Mouse (Mus musculus): ENCODE measurements around the gene Aagab.
A peak's percentile ranks its signal among the peaks of the same experiment; 100 is the strongest.

Aagab gene

GRCm38 (mm10) chr9:63602043-63602939, at the start of gene Aagab, which contains the start of gene Iqch:
TSS of gene Aagab (plus strand) at chr9:63602660.
TSS of gene Iqch (minus strand) at chr9:63602493.
- DNase-seq (ENCODE audit: low spot score) = peak; percentile 96

GRCm38 (mm10) chr9:63553628-63554027, 48.8 kb upstream of the Aagab start:
- no peak for DNase-seq (ENCODE audit: low spot score)

DNA sequence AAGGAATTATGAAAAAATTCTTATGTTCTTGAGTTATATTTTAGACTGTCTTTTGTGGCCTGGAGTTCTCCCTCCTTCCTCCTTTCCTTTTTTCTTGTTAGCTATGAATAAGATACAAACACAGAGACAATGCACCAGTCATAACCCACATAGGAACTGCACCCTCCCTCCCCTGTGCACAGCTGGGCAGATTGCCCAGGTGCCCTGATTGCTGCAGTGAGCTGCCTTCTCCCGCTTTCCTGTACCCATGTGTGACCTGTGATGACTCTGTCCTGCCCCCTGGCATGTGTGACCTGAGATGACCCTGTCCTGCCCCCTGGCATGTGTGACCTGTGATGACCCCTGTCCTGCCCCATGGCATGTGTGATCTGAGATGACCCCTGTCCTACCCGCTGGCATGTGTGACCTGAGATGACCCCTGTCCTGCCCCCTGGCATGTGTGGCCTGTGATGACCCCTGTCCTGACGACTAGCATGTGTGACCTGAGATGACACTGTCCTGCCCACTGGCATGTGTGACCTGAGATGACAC, 46.9 kb upstream of the Aagab start:
- DNase-seq (ENCODE audit: low spot score) = no peak

DNA sequence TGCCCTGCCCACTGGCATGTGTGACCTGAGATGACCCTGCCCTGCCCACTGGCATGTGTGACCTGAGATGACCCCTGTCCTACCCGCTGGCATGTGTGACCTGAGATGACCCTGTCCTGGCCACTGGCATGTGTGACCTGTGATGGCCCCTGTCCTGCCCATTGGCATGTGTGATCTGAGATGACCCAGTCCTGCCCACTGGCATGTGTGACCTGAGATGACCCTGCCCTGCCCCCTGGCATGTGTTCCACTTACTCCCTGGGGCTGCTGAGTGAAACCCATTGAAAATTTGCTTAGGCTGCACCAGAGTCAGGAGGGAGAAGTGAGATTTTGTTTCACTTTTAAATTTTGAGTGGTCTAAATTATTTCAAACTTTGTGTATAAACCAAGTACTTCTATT, 46.1 kb upstream of the Aagab start:
- no peak for DNase-seq (ENCODE audit: low spot score)

DNA sequence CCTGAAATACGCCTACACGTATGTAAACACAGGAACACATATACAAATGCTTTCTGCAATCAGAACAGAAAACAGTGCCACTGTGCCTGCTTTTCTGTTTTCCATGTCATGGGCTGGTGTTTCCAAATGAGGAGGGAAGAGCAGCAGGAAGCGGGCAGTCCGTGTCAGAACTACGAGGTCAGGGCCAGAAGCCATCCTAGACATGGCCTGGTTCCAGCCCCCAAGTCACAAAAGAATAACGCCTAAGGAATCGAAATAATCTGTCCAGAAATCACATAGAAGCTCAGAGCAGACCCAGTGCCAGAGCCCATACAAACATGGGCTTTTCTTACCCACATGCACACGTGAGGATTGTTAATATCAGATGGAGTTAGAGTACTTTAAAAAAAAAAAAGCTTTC, 45.5 kb upstream of the Aagab start:
- no peak for DNase-seq (ENCODE audit: low spot score)

- DNase-seq (ENCODE audit: low spot score) = no peak
Measured at GRCm38 (mm10) chr9:63561931-63562330, 40.5 kb upstream of the Aagab start.

DNA sequence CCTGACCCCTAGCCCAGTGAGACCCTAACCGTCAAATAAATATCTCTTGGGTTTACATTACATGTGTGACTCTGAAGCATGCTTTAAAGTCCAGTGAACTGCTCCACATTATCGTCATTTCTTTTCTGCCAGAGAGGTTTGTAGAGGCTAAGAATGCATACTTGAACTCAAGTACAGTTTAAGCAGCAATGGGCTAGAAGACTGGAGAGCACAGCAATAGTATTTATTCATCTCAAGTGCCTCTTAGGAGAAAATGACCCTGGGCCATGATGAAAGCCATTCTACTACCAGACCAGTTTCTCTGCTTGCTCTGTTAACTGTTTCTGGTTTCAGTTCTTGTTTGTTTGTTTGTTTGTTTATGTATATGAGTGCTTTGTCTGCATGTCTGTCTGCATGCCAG, 39.0 kb upstream of the Aagab start:
- DNase-seq (ENCODE audit: low spot score) = no peak

DNA sequence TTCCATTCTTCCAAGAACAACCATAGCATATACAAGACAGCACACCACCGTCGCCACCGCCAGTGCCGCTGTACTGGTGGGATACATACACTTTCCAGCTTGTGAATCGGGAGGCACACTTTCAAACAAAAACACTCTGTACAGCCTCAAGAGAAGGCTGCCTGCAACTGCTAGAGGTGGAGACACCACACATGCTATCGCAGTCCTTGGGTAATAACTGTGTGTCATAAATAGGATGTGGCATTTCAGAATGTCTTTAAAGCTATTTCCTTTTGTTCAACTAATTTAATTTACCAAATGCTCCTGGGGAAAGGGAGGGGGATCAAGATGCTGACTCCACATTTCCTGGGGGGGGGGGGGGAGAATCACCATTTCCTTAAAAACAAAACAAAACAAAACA, 34.1 kb upstream of the Aagab start:
- no peak for DNase-seq (ENCODE audit: low spot score)

DNA sequence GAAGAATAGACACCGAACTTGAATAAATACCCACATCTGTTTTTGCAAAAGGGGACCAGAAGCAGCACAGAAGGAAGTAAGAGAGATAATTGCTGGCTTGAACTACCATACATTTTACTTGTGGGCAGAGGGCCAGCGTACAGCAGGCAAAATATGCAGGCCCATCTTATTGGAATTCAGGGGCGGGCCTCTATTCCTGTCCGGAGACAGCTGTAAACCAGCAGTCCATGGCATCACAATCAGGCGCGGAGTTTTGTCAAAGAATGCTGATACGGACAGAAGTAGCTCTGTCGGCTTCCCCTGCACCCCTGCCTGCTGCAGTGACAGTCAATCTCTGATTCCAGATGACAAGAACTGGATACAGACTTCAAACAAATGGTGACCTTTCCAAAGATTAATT, 33.7 kb upstream of the Aagab start:
- peak; percentile 14 for DNase-seq (ENCODE audit: low spot score)

DNA sequence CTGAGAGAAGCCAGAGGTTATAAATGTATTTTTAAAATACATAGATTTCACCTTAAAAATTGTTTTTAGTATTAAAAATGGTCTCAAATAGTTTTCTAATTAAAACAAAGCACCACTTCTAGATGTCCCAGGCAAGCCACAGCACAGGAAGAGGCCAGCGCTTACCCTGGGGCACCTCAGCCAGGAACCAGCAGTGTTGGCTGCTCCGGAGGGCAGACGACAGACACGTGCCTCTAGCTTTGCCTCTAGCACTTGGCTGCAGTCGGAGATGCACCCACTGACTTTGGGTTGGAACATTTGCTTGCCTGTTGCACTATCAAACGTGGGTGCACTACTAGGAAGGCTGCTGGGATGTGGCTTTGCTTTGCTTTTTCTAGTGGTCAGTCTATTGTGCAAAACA, 30.6 kb upstream of the Aagab start:
- DNase-seq (ENCODE audit: low spot score) = no peak

- DNase-seq (ENCODE audit: low spot score) = no peak
Measured at GRCm38 (mm10) chr9:63572874-63573273, 29.6 kb upstream of the Aagab start.

- DNase-seq (ENCODE audit: low spot score) = no peak
Measured at GRCm38 (mm10) chr9:63577469-63577868, 25.0 kb upstream of the Aagab start.

GRCm38 (mm10) chr9:63579644-63580043, 22.8 kb upstream of the Aagab start:
- no peak for DNase-seq (ENCODE audit: low spot score)

DNA sequence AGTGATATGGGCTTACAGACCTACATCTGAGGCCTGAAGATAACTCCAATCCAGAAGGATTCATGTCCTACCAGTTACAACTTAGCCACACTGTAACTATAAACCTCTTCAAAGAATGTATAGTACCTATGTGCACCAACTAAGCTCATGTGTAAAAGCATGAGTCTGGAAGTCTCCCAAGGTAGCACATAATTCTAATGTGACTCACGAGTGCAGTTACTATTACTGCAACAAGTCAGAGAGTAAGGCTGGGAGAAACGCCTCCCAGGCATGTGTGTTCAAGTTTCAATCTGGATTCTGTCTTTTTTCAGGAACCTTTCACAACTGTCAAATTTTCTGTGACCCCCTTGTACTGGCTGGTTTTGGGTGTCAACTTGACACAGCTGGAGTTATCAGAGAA, 22.4 kb upstream of the Aagab start:
- no peak for DNase-seq (ENCODE audit: low spot score)

GRCm38 (mm10) chr9:63581778-63582177, 20.7 kb upstream of the Aagab start:
- no peak for DNase-seq (ENCODE audit: low spot score)

GRCm38 (mm10) chr9:63585251-63585650, 17.2 kb upstream of the Aagab start:
- no peak for DNase-seq (ENCODE audit: low spot score)

DNA sequence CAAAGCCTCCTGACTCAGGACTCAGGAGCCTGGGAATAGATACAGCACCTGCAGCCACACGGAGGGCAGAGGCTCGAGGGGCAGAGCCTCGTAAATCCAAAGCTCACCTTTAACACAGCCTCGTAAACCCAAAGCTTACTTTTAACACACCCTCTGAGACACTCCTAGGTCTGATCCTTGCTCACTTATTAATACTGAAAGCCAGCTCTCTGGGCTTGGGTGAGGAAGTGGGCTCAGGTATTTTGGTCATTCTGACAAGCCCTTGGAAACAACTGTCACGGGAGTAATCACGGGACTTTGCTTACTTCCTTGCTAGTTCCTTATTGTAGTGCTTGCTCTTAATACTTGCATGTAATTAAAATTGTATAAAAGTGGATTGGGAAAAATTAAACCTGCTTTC, 13.3 kb upstream of the Aagab start:
- DNase-seq (ENCODE audit: low spot score) = no peak

- no peak for DNase-seq (ENCODE audit: low spot score)
Measured at GRCm38 (mm10) chr9:63590592-63590991, 11.9 kb upstream of the Aagab start.

DNA sequence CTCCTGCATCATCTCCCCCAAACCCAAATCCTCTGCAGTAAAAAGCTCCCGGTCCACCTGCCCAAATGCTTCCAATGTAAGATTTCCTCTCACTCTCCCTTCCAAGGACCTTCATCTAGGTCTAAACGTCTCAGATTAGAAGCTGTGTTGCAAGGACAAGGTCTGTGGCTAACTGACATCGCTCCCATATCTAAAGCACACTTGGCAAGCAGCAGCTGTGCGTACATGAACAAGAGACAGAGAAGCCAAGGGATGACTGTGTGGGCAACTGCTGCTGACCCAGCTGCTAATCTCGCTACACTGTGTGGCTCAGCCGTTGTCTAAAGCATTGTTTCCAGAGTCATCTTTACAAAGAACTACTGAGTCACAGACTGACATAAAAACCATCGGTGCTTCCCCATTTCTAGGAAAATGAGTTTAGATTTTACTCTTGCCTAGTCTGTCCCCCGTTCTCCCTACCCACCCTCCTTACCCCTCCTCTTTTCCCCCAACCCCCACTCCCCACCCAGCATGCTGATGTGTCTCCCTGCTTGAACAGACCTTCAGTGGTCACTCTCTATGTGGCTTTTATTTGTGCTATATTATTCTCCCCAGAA, 10.7 kb upstream of the Aagab start:
- no peak for DNase-seq (ENCODE audit: low spot score)

- DNase-seq (ENCODE audit: low spot score) = no peak
Measured at GRCm38 (mm10) chr9:63595032-63595431, 7.4 kb upstream of the Aagab start.

DNA sequence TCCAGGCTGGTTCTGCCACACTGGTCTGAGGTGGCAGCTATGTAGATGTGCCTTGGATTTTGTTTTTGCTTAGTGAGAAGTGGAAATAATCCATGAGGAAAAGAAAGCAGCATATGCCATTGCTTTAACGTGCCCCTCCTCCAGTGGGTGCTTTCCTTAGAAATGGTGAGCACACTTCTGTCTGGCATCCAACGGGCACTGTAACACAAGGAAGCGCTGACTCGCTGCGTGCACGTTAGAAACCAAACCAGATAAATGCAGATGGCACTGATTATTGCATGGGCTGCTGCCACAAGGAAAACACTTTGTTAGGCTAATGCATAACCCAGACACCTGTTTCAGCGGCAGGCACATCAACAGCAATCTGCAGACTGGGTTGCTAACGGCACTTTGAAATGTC, 6.8 kb upstream of the Aagab start:
- no peak for DNase-seq (ENCODE audit: low spot score)

GRCm38 (mm10) chr9:63596660-63597059, 5.8 kb upstream of the Aagab start:
- no peak for DNase-seq (ENCODE audit: low spot score)

- peak; percentile 10 for DNase-seq (ENCODE audit: low spot score)
Measured at GRCm38 (mm10) chr9:63603849-63604248, 1.4 kb downstream of the Aagab start.

Measured in urinary bladder, postnatal 14 days (tissue).